Mouse (Mus musculus) brain, embryonic 14.5 days (tissue): ENCODE data around the gene Blzf1.

Source experiments
- CTCF ChIP-seq: fragments of 200-500 bp; IDR thresholded peaks from 2 replicates; pipeline ENCODE4 v1.5.1; 2012; ENCODE audit warnings: inconsistent platforms, mild to moderate bottlenecking, moderate library complexity, borderline replicate concordance; ENCODE audit not compliant: insufficient read depth, insufficient read length; ENCODE audit errors: extremely low read depth
- POLR2A ChIP-seq: fragments of 200-500 bp; IDR thresholded peaks from 2 replicates; pipeline ENCODE4 v1.6.1; 2012; ENCODE audit warnings: mild to moderate bottlenecking, inconsistent platforms, borderline replicate concordance; ENCODE audit not compliant: poor library complexity, insufficient read depth, insufficient read length, severe bottlenecking; ENCODE audit errors: extremely low read depth

DNA sequence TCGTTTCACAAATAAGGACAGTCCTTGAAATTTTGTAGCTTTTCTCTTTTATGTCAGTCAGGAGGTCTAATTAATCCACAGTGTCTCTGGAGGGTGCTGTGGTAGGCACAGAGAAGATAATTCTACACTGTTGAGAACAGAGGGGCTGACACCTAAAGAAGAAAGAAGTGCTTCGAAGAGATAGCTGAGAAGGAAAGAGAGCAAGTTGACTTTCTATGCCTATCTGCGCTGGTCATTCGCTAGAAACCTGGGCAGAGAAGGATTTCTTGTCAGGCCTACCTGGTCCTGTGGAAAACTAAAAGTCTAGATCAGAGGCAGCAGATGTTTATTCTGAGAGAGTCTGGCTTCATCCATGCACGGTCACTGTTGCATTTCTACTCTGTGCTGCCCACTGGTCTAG lies 6.8 kb upstream of the Blzf1 start:
- TF ChIP-seq POLR2A (no peak), CTCF (no peak)
